Mouse (Mus musculus): ENCODE measurements around the gene Gpm6b. TPM values are rescaled to one million over a fixed set of nuclear protein-coding genes. Genes with fewer than 3 reads are reported as not detected.

The Gpm6b gene
- total RNA-seq, 1 experiment from 2014 or later = 1.1 TPM

- ATAC-seq (replicated peaks in 1 of 2; ENCODE audit: insufficient read depth in 1 of 2, low FRiP score in 2 of 2, low TSS enrichment in 1 of 2, low read depth in 1 of 2, poor library complexity in 2 of 2, severe bottlenecking in 2 of 2) = no peak
These were observed 100.2 kb downstream of the Gpm6b start for GRCm38 (mm10) chrX:166338784-166339520.

- no peak for ATAC-seq (replicated peaks in 1 of 2; ENCODE audit: insufficient read depth in 1 of 2, low FRiP score in 2 of 2, low TSS enrichment in 1 of 2, low read depth in 1 of 2, poor library complexity in 2 of 2, severe bottlenecking in 2 of 2)
These were observed 101.2 kb downstream of the Gpm6b start for GRCm38 (mm10) chrX:166339911-166340310.

- ATAC-seq (replicated peaks in 1 of 2; ENCODE audit: insufficient read depth in 1 of 2, low FRiP score in 2 of 2, low TSS enrichment in 1 of 2, low read depth in 1 of 2, poor library complexity in 2 of 2, severe bottlenecking in 2 of 2) = peak; percentile 53 to 80; a peak in 3 of 4 replicates
These were observed 103.1 kb downstream of the Gpm6b start for GRCm38 (mm10) chrX:166341795-166342194.

GRCm38 (mm10) chrX:166344228-166345015 lies 105.7 kb downstream of the Gpm6b start:
- no peak for ATAC-seq (replicated peaks in 1 of 2; ENCODE audit: insufficient read depth in 1 of 2, low FRiP score in 2 of 2, low TSS enrichment in 1 of 2, low read depth in 1 of 2, poor library complexity in 2 of 2, severe bottlenecking in 2 of 2)

- no peak for ATAC-seq (replicated peaks in 1 of 2; ENCODE audit: insufficient read depth in 1 of 2, low FRiP score in 2 of 2, low TSS enrichment in 1 of 2, low read depth in 1 of 2, poor library complexity in 2 of 2, severe bottlenecking in 2 of 2)
These were observed 109.4 kb downstream of the Gpm6b start for GRCm38 (mm10) chrX:166348086-166348485.

- ATAC-seq (replicated peaks in 1 of 2; ENCODE audit: insufficient read depth in 1 of 2, low FRiP score in 2 of 2, low TSS enrichment in 1 of 2, low read depth in 1 of 2, poor library complexity in 2 of 2, severe bottlenecking in 2 of 2) = no peak
These were observed 109.9 kb downstream of the Gpm6b start for GRCm38 (mm10) chrX:166348634-166349033.

- ATAC-seq (replicated peaks in 1 of 2; ENCODE audit: insufficient read depth in 1 of 2, low FRiP score in 2 of 2, low TSS enrichment in 1 of 2, low read depth in 1 of 2, poor library complexity in 2 of 2, severe bottlenecking in 2 of 2) = peak; percentile 87 to 89
These were observed 113.1 kb downstream of the Gpm6b start for GRCm38 (mm10) chrX:166351790-166352189.

- ATAC-seq (replicated peaks in 1 of 2; ENCODE audit: insufficient read depth in 1 of 2, low FRiP score in 2 of 2, low TSS enrichment in 1 of 2, low read depth in 1 of 2, poor library complexity in 2 of 2, severe bottlenecking in 2 of 2) = no peak
These were observed 114.7 kb downstream of the Gpm6b start for GRCm38 (mm10) chrX:166353412-166353811.

GRCm38 (mm10) chrX:166354913-166355312 lies 116.2 kb downstream of the Gpm6b start:
- no peak for ATAC-seq (replicated peaks in 1 of 2; ENCODE audit: insufficient read depth in 1 of 2, low FRiP score in 2 of 2, low TSS enrichment in 1 of 2, low read depth in 1 of 2, poor library complexity in 2 of 2, severe bottlenecking in 2 of 2)

GRCm38 (mm10) chrX:166356276-166356675 lies 117.6 kb downstream of the Gpm6b start:
- ATAC-seq (replicated peaks in 1 of 2; ENCODE audit: insufficient read depth in 1 of 2, low FRiP score in 2 of 2, low TSS enrichment in 1 of 2, low read depth in 1 of 2, poor library complexity in 2 of 2, severe bottlenecking in 2 of 2) = no peak

GRCm38 (mm10) chrX:166358955-166359354 lies 120.2 kb downstream of the Gpm6b start:
- no peak for ATAC-seq (replicated peaks in 1 of 2; ENCODE audit: insufficient read depth in 1 of 2, low FRiP score in 2 of 2, low TSS enrichment in 1 of 2, low read depth in 1 of 2, poor library complexity in 2 of 2, severe bottlenecking in 2 of 2)

GRCm38 (mm10) chrX:166359927-166360440 lies 121.3 kb downstream of the Gpm6b start:
- ATAC-seq (replicated peaks in 1 of 2; ENCODE audit: insufficient read depth in 1 of 2, low FRiP score in 2 of 2, low TSS enrichment in 1 of 2, low read depth in 1 of 2, poor library complexity in 2 of 2, severe bottlenecking in 2 of 2) = no peak

- no peak for ATAC-seq (replicated peaks in 1 of 2; ENCODE audit: insufficient read depth in 1 of 2, low FRiP score in 2 of 2, low TSS enrichment in 1 of 2, low read depth in 1 of 2, poor library complexity in 2 of 2, severe bottlenecking in 2 of 2)
These were observed 121.7 kb downstream of the Gpm6b start for GRCm38 (mm10) chrX:166360455-166360854.

GRCm38 (mm10) chrX:166365458-166366213 lies 126.9 kb downstream of the Gpm6b start:
- ATAC-seq (replicated peaks in 1 of 2; ENCODE audit: insufficient read depth in 1 of 2, low FRiP score in 2 of 2, low TSS enrichment in 1 of 2, low read depth in 1 of 2, poor library complexity in 2 of 2, severe bottlenecking in 2 of 2) = no peak

- peak; percentile 95 for ATAC-seq (replicated peaks in 1 of 2; ENCODE audit: insufficient read depth in 1 of 2, low FRiP score in 2 of 2, low TSS enrichment in 1 of 2, low read depth in 1 of 2, poor library complexity in 2 of 2, severe bottlenecking in 2 of 2)
These were observed 138.1 kb downstream of the Gpm6b start for GRCm38 (mm10) chrX:166376681-166377328.

- no peak for ATAC-seq (replicated peaks in 1 of 2; ENCODE audit: insufficient read depth in 1 of 2, low FRiP score in 2 of 2, low TSS enrichment in 1 of 2, low read depth in 1 of 2, poor library complexity in 2 of 2, severe bottlenecking in 2 of 2)
These were observed 139.9 kb downstream of the Gpm6b start for GRCm38 (mm10) chrX:166378652-166379051.

GRCm38 (mm10) chrX:166383606-166384005 lies 144.9 kb downstream of the Gpm6b start:
- ATAC-seq (replicated peaks in 1 of 2; ENCODE audit: insufficient read depth in 1 of 2, low FRiP score in 2 of 2, low TSS enrichment in 1 of 2, low read depth in 1 of 2, poor library complexity in 2 of 2, severe bottlenecking in 2 of 2) = no peak

Measured in hematopoietic stem cell, adult 5-6 weeks (primary cell).